Mouse (Mus musculus) embryonic facial prominence, embryonic 11.5 days (tissue): ENCODE data around the gene Map3k13. TPM values are rescaled to one million over a fixed set of nuclear protein-coding genes. Genes with fewer than 3 reads are reported as not detected.
A peak's percentile ranks its signal among the peaks of the same experiment; 100 is the strongest.

Source experiments
- ATAC-seq: fragments of 200-750 bp; cut with Nextera tagmentation; replicated peaks from 2 replicates; pipeline ENCODE4 v1.8.0; 2017; ENCODE audit warnings: low read depth; ENCODE audit not compliant: insufficient number of reproducible peaks, low FRiP score, low TSS enrichment
- DNase-seq: peaks from one replicate; pipeline ENCODE4 v3.0.0-alpha.2; 2015; ENCODE audit warnings: low spot score
- H3K27ac ChIP-seq: fragments of 300-500 bp; sonication (generic); replicated peaks from 2 replicates; pipeline ENCODE4 v1.5.1; 2014; ENCODE audit warnings: mild to moderate bottlenecking, low read depth, low read length, control low read depth
- H3K27me3 ChIP-seq: fragments of 300-500 bp; sonication (generic); 2 replicates; pipeline ENCODE4 v1.6.1; 2014; ENCODE audit warnings: mild to moderate bottlenecking, low read length, moderate library complexity, mixed read lengths; ENCODE audit not compliant: control insufficient read depth, insufficient read depth
- H3K36me3 ChIP-seq: fragments of 300-500 bp; sonication (generic); replicated peaks from 2 replicates; pipeline ENCODE4 v1.6.1; 2014; ENCODE audit warnings: low read depth, mild to moderate bottlenecking, low read length, moderate library complexity, mixed read lengths; ENCODE audit not compliant: control insufficient read depth, insufficient read depth
- H3K4me1 ChIP-seq: fragments of 300-500 bp; sonication (generic); 2 replicates; pipeline ENCODE4 v1.6.1; 2014; ENCODE audit warnings: low read length, mixed read lengths; ENCODE audit not compliant: control insufficient read depth, insufficient read depth
- H3K4me2 ChIP-seq: fragments of 300-500 bp; sonication (generic); 2 replicates; pipeline ENCODE4 v1.6.1; 2014; ENCODE audit warnings: low read depth, mild to moderate bottlenecking, control low read depth, low read length, moderate library complexity
- H3K4me3 ChIP-seq: fragments of 300-500 bp; sonication (generic); 2 replicates; pipeline ENCODE4 v1.5.1; 2014; ENCODE audit warnings: low read depth, low read length, control low read depth
- H3K9ac ChIP-seq: fragments of 300-500 bp; sonication (generic); replicated peaks from 2 replicates; pipeline ENCODE4 v1.6.1; 2014; ENCODE audit warnings: mild to moderate bottlenecking, control low read depth, low read length
- H3K9me3 ChIP-seq: fragments of 300-500 bp; sonication (generic); replicated peaks from 2 replicates; pipeline ENCODE4 v1.6.1; 2016; ENCODE audit warnings: mild to moderate bottlenecking, low read length, inconsistent platforms, mixed read lengths; ENCODE audit not compliant: control insufficient read depth
- WGBS: fragments of 180-500 bp; shearing (Covaris S2); extraction: QIAGEN DNeasy Blood & Tissue Kit; methylation state at CpG from one replicate; pipeline ENCODE4 v1.1.7; 2014; 5-methylcytosine and 5-hydroxymethylcytosine counted together
- polyA plus RNA-seq: library from polyadenylated mRNA; unstranded; fragments of >200 nt; fragmentation: Nextera tagmentation; extraction: Ambion mirVana; gene quantifications from 2 replicates; pipeline ENCODE4 v1.2.1, GENCODE M21; 2014

Map3k13 gene
- polyA plus RNA-seq, 1 experiment from 2014 or later: 1.4 TPM

GRCm38 (mm10) chr16:21858163-21858562 is 64.0 kb downstream of the Map3k13 start:
- no peaks in the 10 kb centered on the region for H3K9me3 ChIP-seq
- H3K4me2 ChIP-seq: no peak overlapping the region
- ATAC-seq (no peak), DNase-seq (no peak)
- WGBS: 72% methylated on average over 6 of the region's 6 CpGs
- no peak overlapping the region for H3K27ac ChIP-seq
- H3K4me1 ChIP-seq: no peaks in the 10 kb centered on the region
- H3K27me3 ChIP-seq: no peaks in the 10 kb centered on the region
- H3K4me3 ChIP-seq: no peak overlapping the region
- H3K9ac ChIP-seq: no peak overlapping the region
- no peaks in the 10 kb centered on the region for H3K36me3 ChIP-seq

GRCm38 (mm10) chr16:21858882-21859281 is 64.7 kb downstream of the Map3k13 start:
- Histone ChIP-seq H3K27ac (no peak overlapping the region), H3K9me3 (no peaks in the 10 kb centered on the region), H3K4me3 (no peak overlapping the region), H3K27me3 (no peaks in the 10 kb centered on the region), H3K9ac (no peak overlapping the region), H3K4me2 (no peak overlapping the region), H3K36me3 (no peaks in the 10 kb centered on the region), H3K4me1 (no peaks in the 10 kb centered on the region)
- DNase-seq (no peak), ATAC-seq (no peak)
- 66% methylated on average over 8 of the region's 8 CpGs for WGBS

DNA sequence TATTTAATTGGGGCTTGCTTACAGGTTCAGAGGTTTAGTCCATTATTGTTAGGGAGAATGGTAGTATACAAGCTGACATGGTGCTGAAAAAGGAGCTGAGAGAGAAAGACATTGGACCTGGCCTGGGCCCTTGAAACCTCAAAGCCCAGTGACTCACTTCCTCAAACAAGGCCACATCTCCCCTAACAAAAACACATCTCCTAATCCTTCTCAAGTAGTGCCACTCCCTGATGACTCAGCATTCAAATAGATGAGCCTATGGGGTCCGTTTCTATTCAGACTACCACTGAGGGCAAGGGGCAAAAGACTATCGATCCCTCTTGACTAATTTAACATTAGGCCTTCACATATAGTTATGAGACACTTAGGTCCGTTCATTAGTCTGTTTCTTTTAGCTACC is 68.3 kb downstream of the Map3k13 start:
- no peaks in the 10 kb centered on the region for H3K9me3 ChIP-seq
- 92% methylated on average over 3 of the region's 3 CpGs for WGBS
- H3K9ac ChIP-seq: no peak overlapping the region
- H3K27me3 ChIP-seq: no peaks in the 10 kb centered on the region
- no peaks in the 10 kb centered on the region for H3K36me3 ChIP-seq
- no peaks in the 10 kb centered on the region for H3K4me1 ChIP-seq
- no peak overlapping the region for H3K4me3 ChIP-seq
- no peak overlapping the region for H3K4me2 ChIP-seq
- ATAC-seq (no peak), DNase-seq (no peak)
- no peak overlapping the region for H3K27ac ChIP-seq

DNA sequence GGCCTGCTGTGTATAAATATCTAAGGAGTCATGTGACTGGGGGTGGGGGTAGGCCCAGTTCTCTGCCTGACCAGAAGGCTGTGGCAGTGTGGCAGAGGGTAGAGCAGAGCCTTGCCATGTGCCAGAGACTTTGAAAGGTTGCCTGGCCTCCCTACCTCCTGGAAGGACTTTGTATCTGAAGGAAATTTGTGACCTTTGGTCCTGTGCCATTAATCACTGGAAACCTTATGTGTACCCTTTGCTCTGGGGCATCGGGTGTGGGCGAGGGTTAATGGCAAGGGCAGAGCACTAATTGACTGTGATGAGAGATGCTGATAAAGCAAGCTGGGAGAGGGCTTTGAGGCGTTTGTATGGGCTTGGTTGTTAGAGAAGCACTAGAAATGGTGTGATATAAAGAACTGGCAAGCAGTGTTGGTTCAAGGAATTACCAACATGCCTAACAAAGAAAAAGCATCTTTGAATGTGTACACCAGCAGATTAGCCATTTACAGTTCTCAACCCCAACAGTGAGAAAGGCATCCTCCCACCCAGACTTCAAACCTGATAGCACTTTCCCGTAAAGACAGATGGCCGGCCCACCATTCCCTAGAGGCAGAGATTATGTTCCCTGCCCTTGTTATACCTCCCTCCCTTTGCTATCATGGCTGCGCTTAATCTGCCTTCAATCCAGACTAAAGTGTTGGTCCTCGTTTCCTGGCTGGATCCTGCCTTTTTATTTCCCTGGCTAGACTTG is 71.3 kb downstream of the Map3k13 start:
- ATAC-seq (no peak), DNase-seq (no peak)
- WGBS: 28% methylated on average over 7 of the region's 7 CpGs
- Histone ChIP-seq H3K27ac (no peak overlapping the region), H3K9me3 (no peaks in the 10 kb centered on the region), H3K4me2 (no peak overlapping the region), H3K27me3 (no peaks in the 10 kb centered on the region), H3K9ac (no peak overlapping the region), H3K4me3 (no peak overlapping the region), H3K4me1 (no peaks in the 10 kb centered on the region), H3K36me3 (no peaks in the 10 kb centered on the region)

DNA sequence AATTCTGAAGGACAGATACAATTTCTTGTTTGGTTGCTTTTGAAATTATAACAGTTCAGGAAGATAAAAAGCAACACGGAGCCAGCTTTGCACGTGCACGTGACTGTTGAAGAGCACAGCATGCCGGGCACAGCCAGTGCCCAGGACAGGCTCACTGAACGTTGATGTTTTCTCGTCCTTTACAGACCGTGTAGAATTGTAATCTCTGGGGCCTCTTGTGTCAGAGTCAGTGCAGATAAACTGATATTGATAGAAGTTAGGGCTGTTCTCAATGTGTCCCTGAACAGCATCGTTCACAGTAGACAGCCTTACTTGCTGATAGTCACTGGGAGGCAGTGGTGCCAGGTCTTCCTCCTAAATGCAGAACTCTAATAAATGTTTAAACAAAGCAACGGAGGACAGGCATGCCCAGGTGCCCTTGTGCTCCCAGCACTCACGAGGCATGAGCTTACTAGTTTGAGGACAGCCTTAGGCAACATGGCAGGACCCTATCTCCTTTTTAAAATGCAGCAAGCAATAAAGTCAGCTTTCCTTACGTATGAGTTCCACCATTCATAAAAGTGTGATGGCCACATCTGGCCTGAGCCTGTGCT is 71.9 kb downstream of the Map3k13 start:
- no peaks in the 10 kb centered on the region for H3K27me3 ChIP-seq
- H3K27ac ChIP-seq: no peak overlapping the region
- H3K4me1 ChIP-seq: no peaks in the 10 kb centered on the region
- no peaks in the 10 kb centered on the region for H3K9me3 ChIP-seq
- WGBS: 64% methylated on average over 11 of the region's 11 CpGs
- no peak overlapping the region for H3K9ac ChIP-seq
- no peak for ATAC-seq
- no peak overlapping the region for H3K4me3 ChIP-seq
- H3K36me3 ChIP-seq: no peaks in the 10 kb centered on the region
- no peak for DNase-seq
- no peak overlapping the region for H3K4me2 ChIP-seq

GRCm38 (mm10) chr16:21867727-21868126 is 73.6 kb downstream of the Map3k13 start:
- DNase-seq (no peak), ATAC-seq (no peak)
- no peaks in the 10 kb centered on the region for H3K27me3 ChIP-seq
- no peak overlapping the region for H3K9ac ChIP-seq
- no peaks in the 10 kb centered on the region for H3K9me3 ChIP-seq
- H3K4me3 ChIP-seq: no peak overlapping the region
- H3K36me3 ChIP-seq: no peaks in the 10 kb centered on the region
- WGBS: 85% methylated on average over 3 of the region's 3 CpGs
- H3K4me1 ChIP-seq: no peaks in the 10 kb centered on the region
- H3K4me2 ChIP-seq: no peak overlapping the region
- no peak overlapping the region for H3K27ac ChIP-seq

GRCm38 (mm10) chr16:21868651-21869050 is 74.5 kb downstream of the Map3k13 start:
- DNase-seq (no peak), ATAC-seq (no peak)
- Histone ChIP-seq H3K4me2 (no peak overlapping the region), H3K27ac (no peak overlapping the region), H3K36me3 (no peaks in the 10 kb centered on the region), H3K9ac (no peak overlapping the region), H3K4me1 (no peaks in the 10 kb centered on the region), H3K4me3 (no peak overlapping the region), H3K27me3 (no peaks in the 10 kb centered on the region), H3K9me3 (no peaks in the 10 kb centered on the region)
- 59% methylated on average over 6 of the region's 6 CpGs for WGBS

GRCm38 (mm10) chr16:21869879-21870278 is 75.7 kb downstream of the Map3k13 start:
- Histone ChIP-seq H3K9ac (no peak overlapping the region), H3K36me3 (no peaks in the 10 kb centered on the region), H3K4me3 (no peak overlapping the region), H3K4me2 (no peak overlapping the region), H3K9me3 (no peaks in the 10 kb centered on the region), H3K27me3 (no peaks in the 10 kb centered on the region), H3K27ac (no peak overlapping the region), H3K4me1 (no peaks in the 10 kb centered on the region)
- 8% methylated on average over 4 of the region's 4 CpGs for WGBS
- ATAC-seq: peak; percentile 90
- DNase-seq: peak; percentile 73
